Mouse (Mus musculus): ENCODE results near the gene Fcrla.
"Not testable (repeated sequence)": the region's sequence is repeated elsewhere in the genome, so short reads cannot be mapped to it uniquely, and the experiment has no call there.

Gene Fcrla

DNA sequence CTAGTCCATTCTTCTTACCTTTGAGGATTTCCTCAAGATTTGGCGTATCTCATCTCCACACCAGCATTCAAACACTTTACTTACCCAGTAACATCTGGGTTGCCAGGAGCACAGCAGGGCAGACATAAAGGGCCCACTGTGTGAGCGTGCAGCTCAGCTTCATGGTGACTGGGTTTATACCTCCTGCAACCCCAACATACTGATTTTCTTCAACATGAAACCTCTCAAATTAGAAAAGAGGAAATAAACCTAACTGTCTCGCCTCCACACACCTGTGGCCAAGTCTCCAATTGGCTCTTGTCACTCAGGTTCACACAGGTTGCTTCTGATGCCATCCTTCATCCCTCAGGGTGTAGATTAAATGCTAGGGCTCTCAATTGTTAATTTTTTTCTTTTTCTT is at the start of gene Fcrla:
TSS of gene Fcrla (minus strand) at position 206 of the 400 bp plus-strand sequence.
- DNase-seq (ENCODE audit: low read depth, low spot score): no peak

DNA sequence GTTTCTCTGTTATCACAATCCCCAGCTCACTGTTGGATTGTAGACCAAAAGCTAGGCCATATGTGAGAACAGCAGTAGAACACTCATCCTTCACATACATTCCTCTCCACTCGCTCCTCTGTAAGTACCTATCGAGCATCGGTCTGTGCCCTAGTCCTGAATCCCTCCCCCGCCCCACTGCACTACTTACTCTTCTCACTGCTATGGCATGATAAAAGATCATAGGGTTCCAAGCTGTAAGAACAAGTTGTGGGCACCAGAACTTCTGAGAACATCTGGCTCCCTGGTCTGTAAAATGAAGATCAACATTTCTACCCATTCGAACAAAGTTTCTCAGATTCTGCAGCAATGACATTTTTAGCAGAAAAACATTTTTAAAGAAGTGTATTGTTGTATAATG is 49.1 kb upstream of the Fcrla start, which contains the start of gene Fcgr2b:
TSS of gene Fcgr2b (minus strand) at position 101 of the 400 bp plus-strand sequence.
- no peak for DNase-seq (ENCODE audit: low read depth, low spot score)

DNA sequence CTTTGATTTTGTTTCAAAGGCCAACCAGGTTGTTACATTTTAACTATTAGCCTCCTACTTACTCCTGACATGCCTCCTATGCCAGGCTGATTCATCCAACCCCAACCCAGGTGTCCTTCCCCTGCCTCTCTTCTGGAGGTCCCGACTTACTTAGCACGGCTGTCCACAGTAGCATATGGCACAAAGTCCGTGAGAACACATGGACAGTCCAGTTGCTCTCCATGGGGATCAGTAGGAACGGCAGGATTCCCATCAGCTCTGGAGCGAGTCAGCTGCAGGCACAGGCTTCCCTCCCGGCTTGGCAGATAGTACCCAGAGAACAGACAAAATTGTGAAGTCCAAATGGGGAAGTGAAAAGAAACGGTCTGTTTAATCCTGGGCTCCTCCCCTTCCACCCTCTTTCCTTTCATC is 48.4 kb upstream of the Fcrla start:
- no peak for DNase-seq (ENCODE audit: low read depth, low spot score)

DNA sequence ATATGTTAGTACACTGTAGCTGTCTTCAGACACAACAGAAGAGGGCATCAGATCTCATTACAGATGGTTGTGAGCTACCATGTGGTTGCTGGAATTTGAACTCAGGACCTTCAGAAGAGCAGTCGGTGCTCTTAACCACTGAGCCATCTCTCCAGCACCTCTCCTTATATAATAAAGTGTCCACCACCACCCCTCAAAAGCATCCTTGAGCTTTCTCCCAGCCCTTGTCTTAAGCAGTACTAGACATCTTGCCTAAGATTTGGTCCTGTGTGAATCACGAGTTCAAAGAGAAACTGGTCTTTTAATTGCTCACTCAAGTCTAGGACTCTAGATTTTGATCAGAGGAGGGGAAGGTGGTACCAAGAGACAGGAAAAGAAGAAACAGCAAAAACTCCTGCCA is 48.0 kb upstream of the Fcrla start:
- not testable (repeated sequence) for DNase-seq (ENCODE audit: low read depth, low spot score)

DNA sequence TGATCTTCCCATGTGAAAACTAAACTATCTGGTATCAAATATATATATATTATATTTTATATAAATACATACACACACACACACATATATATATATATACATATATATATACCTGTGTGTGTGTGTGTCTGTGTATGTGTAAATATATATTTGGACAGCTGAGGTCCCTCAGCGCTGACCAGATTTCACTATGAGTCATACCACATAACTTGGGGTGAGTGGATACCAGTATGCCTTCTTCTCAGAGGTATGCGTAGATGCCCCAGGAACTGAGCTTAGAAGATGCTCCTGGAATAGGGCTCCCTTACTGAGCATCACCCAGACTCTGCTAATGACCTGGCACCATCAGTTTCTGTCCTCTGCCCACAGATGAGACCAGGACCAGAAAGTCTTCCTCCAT is 47.4 kb upstream of the Fcrla start:
- DNase-seq (ENCODE audit: low read depth, low spot score): no peak

DNA sequence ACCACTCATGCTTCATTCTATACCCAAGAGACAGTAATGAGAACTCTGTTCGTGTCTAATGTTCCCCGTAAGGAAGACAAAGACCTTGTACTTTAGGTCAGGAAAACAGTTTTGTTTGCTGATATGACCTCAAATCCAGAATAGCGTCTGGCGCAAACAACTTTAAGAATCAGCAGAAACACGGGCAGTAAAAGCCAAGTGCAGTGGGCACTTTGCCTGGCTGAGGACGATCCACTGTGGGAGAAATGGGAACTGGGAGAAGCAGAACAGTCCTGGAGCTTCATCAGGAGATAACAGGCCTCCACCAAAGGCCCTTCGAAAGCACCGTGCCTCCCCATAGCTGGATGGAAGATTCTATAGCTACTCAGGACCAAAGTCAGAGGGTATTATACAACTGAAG is 46.8 kb upstream of the Fcrla start:
- DNase-seq (ENCODE audit: low read depth, low spot score): no peak

DNA sequence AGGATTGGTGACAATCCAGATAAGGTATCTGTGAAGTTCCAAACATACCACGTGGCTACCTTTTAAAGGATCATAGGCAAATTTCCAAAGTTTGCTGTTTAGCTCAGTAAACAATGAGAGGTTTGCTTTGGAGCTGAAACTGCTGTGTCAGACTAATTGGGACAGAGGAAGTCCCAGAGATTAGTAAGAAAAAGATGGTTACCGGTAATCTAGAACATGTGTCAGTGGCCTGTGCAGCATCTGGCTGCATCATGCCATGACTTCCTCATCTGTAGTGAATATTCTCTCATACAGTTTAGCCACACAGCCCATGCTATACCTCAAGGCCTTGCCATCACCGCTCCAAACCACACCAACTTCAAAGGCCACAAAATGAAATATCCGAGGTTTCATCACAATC is 45.6 kb upstream of the Fcrla start:
- DNase-seq (ENCODE audit: low read depth, low spot score): no peak

DNA sequence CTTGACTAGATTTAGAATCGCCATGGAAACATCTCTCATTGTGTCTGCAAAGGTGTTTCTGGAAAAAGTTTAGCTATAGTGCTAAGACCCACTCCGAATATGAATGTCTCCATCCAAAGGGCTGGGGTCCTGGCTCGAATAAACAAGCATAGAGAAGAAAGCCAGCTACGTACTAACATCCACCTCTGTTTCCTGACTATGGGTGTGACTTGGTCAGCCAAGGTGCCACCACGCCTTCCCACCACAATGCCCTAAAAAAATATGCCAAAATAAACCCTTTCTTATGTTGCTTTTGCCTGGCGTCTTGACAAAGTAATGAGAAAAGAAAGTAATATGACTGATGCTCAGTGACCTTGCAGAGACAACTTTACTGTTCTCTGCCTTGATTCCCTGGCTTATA is 45.1 kb upstream of the Fcrla start:
- DNase-seq (ENCODE audit: low read depth, low spot score): no peak

DNA sequence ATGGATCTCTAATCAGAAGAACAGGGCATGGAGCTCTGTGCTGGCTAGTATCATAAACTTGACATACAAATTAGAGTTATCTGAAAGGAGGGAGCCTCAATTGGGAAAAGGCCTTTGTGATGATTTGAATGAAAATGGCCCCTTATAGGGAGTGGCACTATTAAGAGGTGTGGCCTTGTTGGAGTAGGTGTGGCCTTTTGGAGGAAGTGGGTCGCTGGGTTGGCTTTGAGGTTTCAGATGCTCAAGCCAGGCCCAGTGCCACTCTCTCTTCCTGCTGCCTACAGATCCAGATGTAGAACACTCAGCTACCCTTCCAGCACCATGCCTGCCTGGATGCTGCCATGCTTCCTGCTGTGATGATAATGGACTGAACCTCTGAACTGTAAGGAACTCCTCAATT is 41.2 kb upstream of the Fcrla start:
- DNase-seq (ENCODE audit: low read depth, low spot score): no peak

DNA sequence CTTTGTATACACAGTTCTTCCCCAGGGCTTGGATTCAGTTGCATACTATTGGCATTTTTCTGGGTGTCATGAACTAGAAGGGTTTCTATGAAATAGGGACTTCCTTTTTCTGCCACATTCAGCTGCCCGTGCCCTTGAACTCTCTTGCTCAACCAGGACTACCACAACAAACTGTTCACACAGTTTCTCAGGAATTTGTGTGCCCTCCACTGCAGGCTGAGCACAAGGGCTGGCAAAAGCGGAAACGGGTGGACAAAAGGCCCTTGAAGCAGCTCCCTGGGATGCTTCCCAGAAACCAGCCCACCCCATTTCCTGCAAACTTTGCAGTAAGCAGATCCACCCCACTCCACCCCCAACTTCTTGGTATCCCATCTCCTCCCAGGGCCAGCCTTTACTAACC is 40.2 kb upstream of the Fcrla start:
- no peak for DNase-seq (ENCODE audit: low read depth, low spot score)

DNA sequence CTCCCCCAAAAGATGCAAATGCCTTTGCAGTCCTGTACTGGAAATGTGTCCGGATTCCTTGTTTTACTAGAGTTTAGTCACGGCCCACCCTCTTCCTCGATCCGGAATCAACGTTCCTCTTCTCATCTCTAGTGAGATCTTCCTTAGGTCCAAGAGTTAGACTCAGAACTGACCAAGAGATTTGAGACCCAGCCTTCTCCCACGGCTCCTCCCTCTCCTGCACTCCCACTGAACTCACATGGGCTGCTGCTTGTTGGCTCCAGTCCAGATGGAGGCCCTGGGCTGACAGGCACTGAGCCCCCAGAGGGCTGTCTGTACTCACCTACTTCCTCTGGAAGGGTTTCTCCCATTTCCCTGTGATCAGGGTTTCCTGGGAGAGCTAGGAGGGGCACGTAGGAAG is 35.7 kb upstream of the Fcrla start:
- DNase-seq (ENCODE audit: low read depth, low spot score): no peak

DNA sequence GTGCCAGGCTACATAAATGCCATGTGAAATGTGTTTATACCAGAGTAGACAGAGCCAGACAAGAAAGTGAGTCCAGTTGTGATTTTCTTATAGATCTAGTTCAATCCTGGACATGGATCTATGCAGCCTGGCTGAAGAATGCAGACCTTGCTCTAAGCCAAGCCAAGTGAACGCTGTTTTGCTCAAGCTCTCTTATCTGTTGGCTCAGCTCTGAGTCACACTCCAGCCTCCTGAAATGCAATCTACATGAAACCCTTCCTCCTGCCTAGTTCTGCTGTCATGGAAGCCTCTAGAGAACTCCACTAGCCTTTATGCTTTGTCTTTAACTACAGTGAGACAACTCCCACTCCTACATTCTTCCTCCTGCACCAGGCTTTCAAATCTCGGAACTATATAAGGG is 34.9 kb upstream of the Fcrla start:
- DNase-seq (ENCODE audit: low read depth, low spot score): no peak

DNA sequence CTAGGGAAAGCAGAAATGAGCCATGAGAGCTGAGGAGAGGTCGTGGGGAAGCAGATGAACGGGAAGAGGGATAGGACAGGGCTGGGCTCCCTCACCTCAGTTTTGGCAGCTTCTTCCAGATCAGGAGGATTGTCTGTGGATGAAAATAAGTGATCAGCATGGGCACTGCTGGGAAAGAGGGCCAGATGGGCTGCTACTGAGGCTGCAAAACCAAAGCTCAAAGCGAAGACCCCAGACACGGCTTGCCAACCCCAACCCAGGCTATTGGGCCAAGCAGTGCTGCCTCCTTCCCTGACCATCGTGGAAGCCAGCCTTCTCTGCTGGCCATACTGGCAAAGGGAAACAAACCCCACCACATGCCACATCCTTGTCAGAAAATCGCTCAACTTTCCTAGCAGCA is 33.7 kb upstream of the Fcrla start:
- no peak for DNase-seq (ENCODE audit: low read depth, low spot score)

DNA sequence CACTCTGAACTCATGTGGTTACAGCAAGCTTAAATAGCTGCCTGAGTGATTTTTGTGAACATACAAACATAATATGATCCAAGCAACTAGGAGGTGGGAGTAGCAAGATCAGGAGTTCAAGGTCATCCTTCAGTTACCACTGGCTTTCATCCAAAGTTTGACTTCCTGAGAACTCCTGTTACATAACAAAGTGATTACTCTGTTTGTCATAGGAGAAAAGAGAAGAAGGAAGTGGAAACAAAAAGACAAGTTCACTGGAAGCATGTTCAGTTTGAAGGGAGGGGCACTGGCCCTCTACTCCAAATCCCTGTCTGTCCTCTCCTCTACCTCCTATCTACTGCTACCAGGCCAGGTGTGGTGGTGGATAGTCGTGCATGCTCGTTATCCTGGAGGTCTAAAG is 32.4 kb upstream of the Fcrla start:
- DNase-seq (ENCODE audit: low read depth, low spot score): no peak

DNA sequence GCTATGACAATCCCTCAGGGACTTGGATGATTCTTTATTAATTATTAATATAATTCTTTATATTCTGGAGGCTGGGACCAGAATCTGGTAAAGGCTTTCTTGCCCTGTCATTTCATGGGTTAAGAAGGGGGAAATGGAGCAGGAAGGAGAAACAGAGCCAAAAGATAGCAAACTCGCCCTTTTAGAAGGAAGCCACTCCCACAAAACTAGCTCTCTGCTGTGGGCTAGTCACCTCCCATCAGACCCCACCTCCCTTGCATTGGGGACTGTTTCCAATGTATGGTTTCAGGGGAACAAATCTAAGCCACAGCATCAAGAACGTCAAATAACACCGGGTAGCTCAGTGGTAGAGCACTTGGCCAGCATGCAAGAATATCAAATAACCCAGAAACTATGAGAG is 30.8 kb upstream of the Fcrla start:
- no peak for DNase-seq (ENCODE audit: low read depth, low spot score)

DNA sequence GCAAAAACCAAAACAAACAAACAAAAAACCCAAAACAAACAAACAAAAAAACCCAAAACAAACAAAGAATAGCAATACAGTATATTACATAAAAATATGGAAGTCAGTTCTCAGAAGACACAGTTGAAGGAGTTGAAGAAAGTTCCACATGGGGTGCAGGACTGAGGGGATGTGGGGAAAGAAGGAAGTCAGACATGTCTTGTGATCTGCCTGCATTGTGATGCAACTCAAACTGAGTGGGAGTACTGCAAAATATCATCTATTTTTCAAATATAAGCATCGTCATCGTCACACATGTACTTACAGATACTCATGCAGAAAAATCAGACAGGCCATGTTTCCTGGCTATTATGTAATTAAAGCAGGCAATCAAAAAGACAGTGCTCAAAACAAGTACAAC is 25.8 kb upstream of the Fcrla start:
- no peak for DNase-seq (ENCODE audit: low read depth, low spot score)

DNA sequence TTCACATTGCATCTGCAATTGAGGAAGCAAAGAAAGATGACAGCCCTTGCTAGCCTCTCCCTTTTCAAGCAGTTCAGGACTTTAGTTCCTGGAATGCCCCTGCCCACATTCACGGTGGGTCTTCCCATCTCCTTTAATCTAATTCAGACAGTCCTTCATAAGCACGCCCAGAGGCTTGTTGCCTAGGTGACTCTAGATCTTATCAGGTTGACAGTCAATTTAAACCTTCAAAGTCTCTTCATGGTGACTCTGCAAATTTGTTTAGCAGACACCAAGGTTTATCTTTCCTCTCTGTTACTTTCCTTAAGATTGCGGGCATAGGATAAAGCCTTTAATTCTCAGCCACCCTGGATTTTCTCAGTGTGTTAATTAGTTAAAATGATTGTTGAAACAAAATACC is 23.4 kb upstream of the Fcrla start:
- no peak for DNase-seq (ENCODE audit: low read depth, low spot score)

DNA sequence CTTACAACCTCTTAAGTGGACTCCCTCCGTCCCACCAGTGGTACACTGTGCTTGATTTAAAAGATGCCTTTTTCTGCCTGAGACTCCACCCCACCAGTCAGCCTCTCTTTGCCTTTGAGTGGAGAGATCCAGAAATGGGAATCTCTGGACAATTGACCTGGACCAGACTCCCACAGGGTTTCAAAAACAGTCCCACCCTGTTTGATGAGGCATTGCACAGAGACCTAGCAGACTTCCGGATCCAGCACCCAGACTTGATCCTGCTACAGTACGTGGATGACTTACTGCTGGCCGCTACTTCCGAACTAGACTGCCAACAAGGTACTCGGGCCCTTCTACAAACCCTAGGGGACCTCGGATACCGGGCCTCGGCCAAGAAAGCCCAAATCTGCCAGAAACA is 17.5 kb upstream of the Fcrla start:
- DNase-seq (ENCODE audit: low read depth, low spot score): not testable (repeated sequence)

DNA sequence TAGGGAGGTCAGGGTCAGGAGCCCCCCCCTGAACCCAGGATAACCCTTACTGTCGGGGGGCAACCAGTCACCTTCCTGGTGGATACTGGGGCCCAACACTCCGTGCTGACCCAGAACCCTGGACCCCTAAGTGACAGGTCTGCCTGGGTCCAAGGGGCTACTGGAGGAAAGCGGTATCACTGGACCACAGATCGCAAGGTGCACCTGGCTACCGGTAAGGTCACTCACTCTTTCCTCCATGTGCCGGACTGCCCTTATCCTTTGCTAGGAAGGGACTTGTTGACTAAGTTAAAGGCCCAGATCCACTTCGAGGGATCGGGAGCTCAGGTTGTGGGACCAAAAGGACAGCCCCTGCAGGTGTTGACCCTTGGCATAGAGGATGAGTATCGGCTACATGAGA is 16.8 kb upstream of the Fcrla start:
- DNase-seq (ENCODE audit: low read depth, low spot score): not testable (repeated sequence)

DNA sequence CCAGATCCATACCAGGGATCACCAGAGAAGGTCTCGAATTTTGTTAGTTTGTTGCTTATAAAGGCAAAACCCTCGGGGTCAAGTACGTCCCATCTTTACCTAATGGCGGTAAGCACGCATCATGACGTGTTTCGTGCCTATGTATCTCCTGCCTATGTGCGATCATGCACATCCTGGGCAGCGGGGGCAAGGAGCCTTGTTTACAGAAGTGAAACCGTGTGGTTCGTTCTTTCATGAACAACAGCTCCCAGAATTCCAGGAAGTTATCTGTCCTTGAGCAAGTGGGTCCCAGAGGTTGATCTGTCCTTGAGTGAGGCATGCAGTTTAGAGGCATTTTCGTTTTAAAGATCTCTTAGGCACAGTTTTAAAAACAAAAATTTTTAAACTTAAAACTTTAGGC is 11.9 kb upstream of the Fcrla start:
- DNase-seq (ENCODE audit: low read depth, low spot score): no peak

DNA sequence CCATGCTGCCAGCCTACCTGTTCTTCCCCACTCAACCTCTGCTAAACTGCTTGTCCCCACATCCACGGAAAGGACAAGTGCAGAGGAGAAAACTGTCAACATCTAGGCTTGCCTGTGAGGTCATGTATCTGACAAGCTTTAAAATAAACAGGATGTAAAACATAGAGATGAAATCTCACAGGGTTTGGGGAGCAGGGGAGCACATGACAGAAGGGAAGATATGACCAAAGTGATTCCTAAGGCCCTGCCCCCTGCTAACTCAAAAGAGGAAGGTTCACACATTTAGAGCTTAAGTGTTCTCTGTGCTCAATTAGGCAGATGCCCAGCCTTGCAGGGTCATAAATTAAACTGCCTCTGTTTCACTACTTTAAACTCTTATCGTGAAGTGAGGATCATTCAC is 7.0 kb upstream of the Fcrla start:
- DNase-seq (ENCODE audit: low read depth, low spot score): no peak

DNA sequence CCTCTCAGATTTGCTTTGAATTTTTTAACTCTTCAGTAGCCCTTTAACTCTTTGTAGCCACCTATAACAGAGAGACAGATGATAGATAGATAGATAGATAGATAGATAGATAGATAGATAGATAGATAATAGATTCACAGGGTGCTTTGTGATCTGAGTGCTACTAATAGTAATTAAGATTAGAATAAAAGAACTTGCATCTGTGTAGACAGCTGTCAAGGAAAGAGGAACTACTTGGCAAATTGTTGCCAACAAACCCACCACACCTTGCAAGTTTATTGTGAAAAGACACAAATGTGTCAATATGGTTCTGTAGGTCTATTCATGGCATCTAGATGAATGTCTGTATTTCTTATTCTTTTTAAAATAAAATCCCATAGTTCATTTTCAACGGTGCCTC is 6.6 kb upstream of the Fcrla start:
- no peak for DNase-seq (ENCODE audit: low read depth, low spot score)

DNA sequence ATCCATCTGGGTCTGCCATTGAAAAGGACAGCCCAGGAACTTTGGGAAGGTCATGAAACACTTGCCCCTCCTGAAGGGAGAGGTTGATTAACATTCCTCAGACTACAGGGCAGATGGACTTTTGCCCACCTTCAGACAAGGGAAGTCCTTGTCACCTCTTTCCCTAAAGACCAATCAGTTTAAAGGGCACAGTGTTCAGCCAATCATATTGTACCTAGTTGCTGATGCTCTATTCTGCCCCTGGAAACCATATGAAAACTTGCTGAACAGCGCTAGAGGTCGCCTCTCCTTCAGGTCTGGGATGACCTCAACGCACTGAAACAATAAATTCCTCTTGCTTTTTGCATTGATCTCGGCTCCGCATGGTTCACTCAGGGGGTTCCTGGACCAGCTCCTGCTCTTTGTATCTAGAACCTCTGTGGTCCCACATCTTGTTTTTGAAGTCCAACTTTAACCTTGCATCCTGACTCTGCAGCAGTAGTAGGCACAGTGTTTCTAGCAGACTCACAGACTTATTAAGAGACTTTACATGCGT is 6.1 kb upstream of the Fcrla start:
- DNase-seq (ENCODE audit: low read depth, low spot score): no peak

DNA sequence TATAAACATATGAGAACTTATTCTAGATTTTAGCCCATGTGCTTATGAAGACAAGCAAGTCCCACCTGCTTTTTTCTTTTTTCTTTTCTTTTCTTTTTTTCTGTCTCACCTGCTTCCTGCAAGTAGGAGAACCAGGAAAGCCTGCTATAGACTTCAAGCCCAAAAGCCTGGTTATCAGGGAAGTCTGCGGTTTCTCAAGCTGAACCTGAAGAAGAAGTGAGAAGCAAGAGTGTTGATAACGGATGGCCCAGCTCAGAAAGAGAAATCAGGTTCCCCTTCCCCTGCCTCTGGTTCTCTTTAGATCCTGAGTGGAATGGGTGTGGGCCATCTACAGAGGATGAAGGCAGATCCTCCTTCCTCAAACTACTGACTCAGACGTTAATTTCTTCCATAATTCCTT is 4.7 kb upstream of the Fcrla start:
- no peak for DNase-seq (ENCODE audit: low read depth, low spot score)

DNA sequence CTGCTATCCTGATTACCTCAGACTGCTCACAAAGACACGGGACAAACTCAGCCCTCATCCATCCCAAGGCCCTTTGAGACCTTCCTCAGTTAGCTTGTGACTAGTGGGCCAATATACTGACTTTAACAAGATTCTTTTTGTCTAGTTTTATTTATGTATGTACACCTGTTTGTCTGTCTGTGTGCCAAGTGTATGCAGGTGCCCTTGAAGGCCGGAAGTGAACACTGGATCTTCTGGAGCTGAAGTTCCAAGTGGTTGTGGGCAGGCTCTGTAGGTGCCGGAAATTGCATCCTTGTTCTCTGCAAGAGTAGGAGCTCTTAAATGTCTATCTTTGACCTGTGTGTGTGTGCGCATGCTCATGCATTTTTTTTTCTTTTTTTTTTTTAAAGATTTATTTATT is 1.9 kb upstream of the Fcrla start:
- DNase-seq (ENCODE audit: low read depth, low spot score): no peak

All from retina, adult 2 months (tissue).